Mouse (Mus musculus) C2C12 (cell line): ENCODE results near the gene Mogat2. TPM values are rescaled to one million over a fixed set of nuclear protein-coding genes. Genes with fewer than 3 reads are reported as not detected.

Experiments
- H3K27me3 ChIP-seq: one replicate; pipeline ENCODE4 v1.6.1; 2011; ENCODE audit not compliant: control insufficient read depth, insufficient read depth, insufficient read length
- H3K36me3 ChIP-seq: one replicate; pipeline ENCODE4 v1.6.1; 2011; ENCODE audit not compliant: control insufficient read depth, insufficient read depth
- H3K4me3 ChIP-seq: one replicate; pipeline ENCODE4 v1.5.1; 2011; ENCODE audit warnings: mild to moderate bottlenecking, control low read depth; ENCODE audit not compliant: poor library complexity, insufficient read depth, severe bottlenecking
- H3K79me2 ChIP-seq: one replicate; pipeline ENCODE4 v1.6.1; 2011; ENCODE audit not compliant: control insufficient read depth, insufficient read depth
- H3K79me3 ChIP-seq: one replicate; pipeline ENCODE4 v1.6.1; 2011; ENCODE audit warnings: low read depth, control low read depth
- H3ac ChIP-seq: one replicate; pipeline ENCODE3; 2011; ENCODE audit warnings: low read depth; ENCODE audit not compliant: control insufficient read depth, insufficient read length
- CEBPB ChIP-seq: IDR thresholded peaks from one replicate; pipeline ENCODE4 v1.6.1; 2011; ENCODE audit warnings: low read depth, mild to moderate bottlenecking, control low read depth, moderate library complexity
- CTCF ChIP-seq: IDR thresholded peaks from one replicate; pipeline ENCODE4 v1.5.1; 2011; ENCODE audit not compliant: control insufficient read depth, insufficient read depth, insufficient read length
- FOSL1 ChIP-seq: IDR thresholded peaks from one replicate; pipeline ENCODE4 v1.8.0; 2011; ENCODE audit warnings: mild to moderate bottlenecking, low read length; ENCODE audit not compliant: poor library complexity, insufficient read depth, severe bottlenecking
- MAX ChIP-seq: IDR thresholded peaks from one replicate; pipeline ENCODE4 v1.6.1; 2011; ENCODE audit warnings: mild to moderate bottlenecking, control low read depth
- MYOD1 ChIP-seq: IDR thresholded peaks from one replicate; pipeline ENCODE4 v1.6.1; 2011; ENCODE audit warnings: low read depth; ENCODE audit not compliant: control insufficient read depth, insufficient read length
- MYOG ChIP-seq: IDR thresholded peaks from one replicate; pipeline ENCODE4 v1.6.1; 2011; ENCODE audit not compliant: control insufficient read depth, insufficient read length; ENCODE audit errors: extremely low read depth
- USF1 ChIP-seq: IDR thresholded peaks from one replicate; pipeline ENCODE4 v1.6.1; 2011; ENCODE audit warnings: low read depth, mild to moderate bottlenecking, control low read depth, moderate library complexity
- polyA plus RNA-seq: library from polyadenylated mRNA; unstranded; fragments of >200 nt; fragmentation: generic; extraction: Trizol; gene quantifications from one replicate; pipeline ENCODE4 v1.2.1, GENCODE M21; 2012; ENCODE audit warnings: missing spikeins

Gene Mogat2
- polyA plus RNA-seq, 1 experiment: 0.77 TPM

GRCm38 (mm10) chr7:99226662-99227061 lies 11.8 kb downstream of the Mogat2 start:
- TF ChIP-seq MAX: no peak
- peak; percentile 55 for TF ChIP-seq MYOD1
- peak; percentile 72 for TF ChIP-seq USF1
- no peaks in the 10 kb centered on the region for H3K36me3 ChIP-seq
- no peaks in the 10 kb centered on the region for H3K79me2 ChIP-seq
- no peaks in the 10 kb centered on the region for H3K27me3 ChIP-seq
- no peak overlapping the region for H3K4me3 ChIP-seq
- H3ac ChIP-seq: no peak overlapping the region
- no peaks in the 10 kb centered on the region for H3K79me3 ChIP-seq

- H3K27me3 ChIP-seq: no peaks in the 10 kb centered on the region
- H3K4me3 ChIP-seq: no peak overlapping the region
- H3K36me3 ChIP-seq: no peaks in the 10 kb centered on the region
- TF ChIP-seq USF1 (no peak), MYOD1 (no peak), FOSL1 (no peak), MYOG (no peak), CEBPB (no peak), CTCF (no peak), MAX (no peak)
- H3K79me3 ChIP-seq: no peaks in the 10 kb centered on the region
- no peaks in the 10 kb centered on the region for H3K79me2 ChIP-seq
- no peak overlapping the region for H3ac ChIP-seq
Observed at GRCm38 (mm10) chr7:99225421-99225820, 13.0 kb downstream of the Mogat2 start.

GRCm38 (mm10) chr7:99224648-99225190 lies 13.7 kb downstream of the Mogat2 start:
- Histone ChIP-seq H3ac (no peak overlapping the region), H3K79me3 (no peaks in the 10 kb centered on the region), H3K36me3 (no peaks in the 10 kb centered on the region), H3K27me3 (no peaks in the 10 kb centered on the region), H3K4me3 (no peak overlapping the region), H3K79me2 (no peaks in the 10 kb centered on the region)
- TF ChIP-seq MAX (no peak), MYOG (no peak), FOSL1 (no peak), CEBPB (no peak), CTCF (no peak), MYOD1 (no peak), USF1 (no peak)

- Histone ChIP-seq H3K4me3 (no peak overlapping the region), H3ac (no peak overlapping the region), H3K27me3 (no peaks in the 10 kb centered on the region), H3K79me3 (no peaks in the 10 kb centered on the region), H3K79me2 (no peaks in the 10 kb centered on the region), H3K36me3 (no peaks in the 10 kb centered on the region)
- TF ChIP-seq MYOD1 (no peak), CTCF (no peak), USF1 (no peak), FOSL1 (no peak), MAX (no peak)
Observed at GRCm38 (mm10) chr7:99224225-99224624, 14.2 kb downstream of the Mogat2 start.

GRCm38 (mm10) chr7:99217338-99218074 lies 20.9 kb downstream of the Mogat2 start:
- Histone ChIP-seq H3K79me2 (no peaks in the 10 kb centered on the region), H3K79me3 (no peaks in the 10 kb centered on the region)
- no peak for TF ChIP-seq FOSL1
- no peak for TF ChIP-seq CEBPB

GRCm38 (mm10) chr7:99215347-99215855 lies 23.0 kb downstream of the Mogat2 start:
- Histone ChIP-seq H3K36me3 (no peaks in the 10 kb centered on the region), H3ac (no peak overlapping the region), H3K27me3 (no peaks in the 10 kb centered on the region), H3K4me3 (no peak overlapping the region), H3K79me3 (no peaks in the 10 kb centered on the region), H3K79me2 (no peaks in the 10 kb centered on the region)
- TF ChIP-seq MYOG (no peak), MYOD1 (peak; percentile 69), CTCF (no peak), CEBPB (no peak), FOSL1 (peak; percentile 74)

More at GRCm38 (mm10) chr7:99217338-99218074, 20.9 kb downstream of the Mogat2 start:
- Histone ChIP-seq H3K36me3 (no peaks in the 10 kb centered on the region), H3K4me3 (no peak overlapping the region), H3K27me3 (no peaks in the 10 kb centered on the region), H3ac (no peak overlapping the region)
